23 mouse cellular contexts compared by ENCODE assay signal in genomic region chr1:129838486-129838885, GRCm38 (mm10).
"Had no signal": no experiment of that assay in that cellular context is flagged by ENCODE, and none has a peak within 500 bp of the region (broad histone marks: within the 10 kb centered on the region; RNA-seq: fewer than 3 reads in every experiment).

No protein-coding gene starts in this region.

- ATAC-seq: forebrain, embryonic 13.5 days; forebrain, embryonic 14.5 days; forebrain, embryonic 15.5 days; forebrain, embryonic 16.5 days; forebrain, postnatal 0 days had no signal

- H3K9me3 ChIP-seq: embryonic facial prominence, embryonic 10.5 days; embryonic facial prominence, embryonic 12.5 days; embryonic facial prominence, embryonic 13.5 days; embryonic facial prominence, embryonic 15.5 days; forebrain, embryonic 10.5 days; forebrain, embryonic 12.5 days; forebrain, embryonic 13.5 days; forebrain, embryonic 15.5 days had no signal

- H3K4me2 ChIP-seq: embryonic facial prominence, embryonic 12.5 days; embryonic facial prominence, embryonic 13.5 days; embryonic facial prominence, embryonic 15.5 days; forebrain, embryonic 12.5 days; forebrain, embryonic 13.5 days; forebrain, embryonic 15.5 days had no signal

- DNase-seq: cerebellum, adult 2 months; cerebellum, adult 8-10 months; cerebellum, adult 9-10 months; cerebellum, adult 9-11 months; cerebellum, postnatal 10 days; cerebellum, postnatal 14 days; cerebellum, postnatal 25 days; cerebellum, postnatal 36 days; forebrain, postnatal 0 days; gastrocnemius, adult 2 months; gastrocnemius, postnatal 36 days had no signal

- H3K4me1 ChIP-seq: embryonic facial prominence, embryonic 10.5 days; embryonic facial prominence, embryonic 12.5 days; embryonic facial prominence, embryonic 13.5 days; embryonic facial prominence, embryonic 15.5 days; forebrain, embryonic 10.5 days; forebrain, embryonic 12.5 days; forebrain, embryonic 13.5 days; forebrain, embryonic 15.5 days had no signal

- H3K9ac ChIP-seq: embryonic facial prominence, embryonic 12.5 days; embryonic facial prominence, embryonic 13.5 days; embryonic facial prominence, embryonic 15.5 days; forebrain, embryonic 12.5 days; forebrain, embryonic 13.5 days; forebrain, embryonic 15.5 days; forebrain, postnatal 0 days had no signal

- H3K4me3 ChIP-seq: embryonic facial prominence, embryonic 10.5 days; embryonic facial prominence, embryonic 12.5 days; embryonic facial prominence, embryonic 13.5 days; embryonic facial prominence, embryonic 15.5 days; erythroblast, embryonic 14.5 days; forebrain, embryonic 10.5 days; forebrain, embryonic 12.5 days; forebrain, embryonic 13.5 days; forebrain, embryonic 15.5 days; gastrocnemius, adult 2 months; heart, adult 2 months had no signal

- H3K27me3 ChIP-seq: embryonic facial prominence, embryonic 12.5 days; embryonic facial prominence, embryonic 13.5 days; embryonic facial prominence, embryonic 15.5 days; forebrain, embryonic 12.5 days; forebrain, embryonic 13.5 days; forebrain, embryonic 15.5 days had no signal

- H3K36me3 ChIP-seq: embryonic facial prominence, embryonic 10.5 days; embryonic facial prominence, embryonic 12.5 days; embryonic facial prominence, embryonic 13.5 days; embryonic facial prominence, embryonic 15.5 days; forebrain, embryonic 10.5 days; forebrain, embryonic 12.5 days; forebrain, embryonic 15.5 days had no signal

- H3K27ac ChIP-seq: embryonic facial prominence, embryonic 10.5 days; embryonic facial prominence, embryonic 12.5 days; embryonic facial prominence, embryonic 13.5 days; embryonic facial prominence, embryonic 15.5 days; forebrain, embryonic 10.5 days; forebrain, embryonic 12.5 days; forebrain, embryonic 13.5 days; forebrain, embryonic 15.5 days; gastrocnemius, adult 2 months; heart, adult 2 months had no signal
